ENCODE assay signal across 17 mouse cellular contexts in the genomic region with DNA sequence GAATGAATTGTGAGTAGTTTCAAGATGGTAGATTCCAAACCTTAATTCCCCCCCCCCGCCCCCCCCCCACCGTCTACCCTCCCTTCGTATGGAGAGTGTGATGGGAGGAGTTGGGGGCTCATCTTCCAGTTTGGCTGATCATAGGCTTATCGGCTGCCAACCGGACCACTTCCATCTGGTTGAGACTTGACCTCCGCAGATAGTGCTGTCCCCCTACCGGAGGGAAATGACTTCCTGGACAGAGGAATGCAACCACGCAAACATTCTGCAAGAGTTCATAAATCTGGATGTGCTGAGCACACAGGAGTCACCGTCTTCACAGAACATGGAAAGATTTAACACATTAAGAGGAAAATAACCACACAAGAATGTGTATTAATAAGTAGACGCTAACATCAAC.
DNase-seq lines count a peak whose midpoint lies in the region; ATAC-seq and TF ChIP-seq lines count a peak whose summit lies in the region.
"Had no signal": no experiment of that assay in that cellular context is flagged by ENCODE, and none has a peak within 500 bp of the region (broad histone marks: within the 10 kb centered on the region; RNA-seq: fewer than 3 reads in every experiment).

No protein-coding gene starts in this region.

- H3K4me3 ChIP-seq in intestine, embryonic 14.5 days (ENCODE audit: low read depth, low read length): no peak overlapping the region
- no peak overlapping the region for H3K4me3 ChIP-seq in intestine, embryonic 16.5 days (ENCODE audit: low read length)
- no peak overlapping the region for H3K4me3 ChIP-seq in intestine, postnatal 0 days (ENCODE audit: low read depth, low read length)
- H3K4me3 ChIP-seq: forebrain, embryonic 15.5 days; gastrocnemius, adult 2 months; heart, embryonic 12.5 days; hindbrain, embryonic 13.5 days; midbrain, embryonic 15.5 days had no signal

- TF ChIP-seq CTCF in intestine, postnatal 0 days (IDR thresholded peaks at IDR 0.05; ENCODE audit: low read depth): peak; percentile 60

- peak overlapping the region; percentile 13; the same call in 1 of the 2 replicates for H3K4me2 ChIP-seq in intestine, embryonic 14.5 days (ENCODE audit: low read length)
- no peak overlapping the region for H3K4me2 ChIP-seq in intestine, embryonic 16.5 days (ENCODE audit: low read depth, low read length)
- H3K4me2 ChIP-seq in intestine, postnatal 0 days (replicated peaks; ENCODE audit: low read depth): no peak overlapping the region
- H3K4me2 ChIP-seq: forebrain, embryonic 15.5 days; heart, embryonic 12.5 days; hindbrain, embryonic 13.5 days; midbrain, embryonic 15.5 days had no signal

- H3K27ac ChIP-seq in intestine, embryonic 14.5 days (ENCODE audit: low read depth): 0 out of 2 replicates have a peak overlapping the region, but pooled peaks have one; percentile 5
- H3K27ac ChIP-seq in intestine, embryonic 16.5 days (ENCODE audit: low read length): no peak overlapping the region
- no peak overlapping the region for H3K27ac ChIP-seq in intestine, postnatal 0 days (ENCODE audit: low read depth, low read length)
- H3K27ac ChIP-seq: forebrain, embryonic 15.5 days; gastrocnemius, adult 2 months; hindbrain, embryonic 13.5 days; macrophage; midbrain, embryonic 15.5 days had no signal

- no peaks in the 10 kb centered on the region for H3K27me3 ChIP-seq in intestine, embryonic 14.5 days (replicated peaks; ENCODE audit: control insufficient read depth, insufficient read depth, low read length)
- H3K27me3 ChIP-seq in intestine, embryonic 16.5 days (replicated peaks; ENCODE audit: control insufficient read depth, insufficient read depth, low read length): no peaks in the 10 kb centered on the region
- no peaks in the 10 kb centered on the region for H3K27me3 ChIP-seq in intestine, postnatal 0 days (replicated peaks; ENCODE audit: control insufficient read depth, insufficient read depth, low read length)
- H3K27me3 ChIP-seq: forebrain, embryonic 15.5 days; heart, embryonic 12.5 days; hindbrain, embryonic 13.5 days; midbrain, embryonic 15.5 days had no signal

- no peak for DNase-seq in intestine, embryonic 14.5 days (ENCODE audit: low spot score)
- peak; percentile 37 for DNase-seq in ZHBTc4 (ENCODE audit: low read depth, low spot score)
- DNase-seq in lung, postnatal 36 days: peak; percentile 13
- no peak for DNase-seq in layer of hippocampus, postnatal 14 days (ENCODE audit: low spot score in 2 of 2)
- no peak for DNase-seq in right cerebral cortex, postnatal 36 days (ENCODE audit: low spot score in 2 of 2)
- DNase-seq: cerebellum, adult 9-11 months; gastrocnemius, adult 2 months; layer of hippocampus, adult 9-11 months; thymus, adult 2 months had no signal

- ATAC-seq in intestine, embryonic 14.5 days (replicated peaks; ENCODE audit: low FRiP score, low TSS enrichment, low read depth): 0 out of 2 replicates have a peak, but pooled peaks have one; percentile 27
- ATAC-seq in intestine, embryonic 16.5 days: no peak
- ATAC-seq in intestine, postnatal 0 days: no peak
- ATAC-seq: CD4-positive, CD25-positive, alpha-beta regulatory T cell, adult 4 months; forebrain, embryonic 15.5 days; midbrain, embryonic 15.5 days had no signal

- 11% methylated on average over 10 of the region's 10 CpGs for WGBS in intestine, embryonic 14.5 days
- WGBS in intestine, embryonic 16.5 days: 31% methylated on average over 10 of the region's 10 CpGs
- WGBS in intestine, postnatal 0 days: 30% methylated on average over 10 of the region's 10 CpGs

- peaks cover 10% of the 10 kb centered on the region for H3K4me1 ChIP-seq in intestine, embryonic 14.5 days (replicated peaks; ENCODE audit: control insufficient read depth, insufficient read depth, low read length)
- H3K4me1 ChIP-seq in intestine, embryonic 16.5 days (ENCODE audit: control insufficient read depth, insufficient read depth, low read length): peaks cover 10% of the 10 kb centered on the region
- H3K4me1 ChIP-seq in intestine, postnatal 0 days (replicated peaks; ENCODE audit: control insufficient read depth, insufficient read depth, low read length): no peaks in the 10 kb centered on the region
- H3K4me1 ChIP-seq: forebrain, embryonic 15.5 days; midbrain, embryonic 15.5 days had no signal

- no peak overlapping the region for H3K9ac ChIP-seq in intestine, embryonic 14.5 days (ENCODE audit: low read length)
- no peak overlapping the region for H3K9ac ChIP-seq in intestine, embryonic 16.5 days (ENCODE audit: low read depth, low read length)
- no peak overlapping the region for H3K9ac ChIP-seq in intestine, postnatal 0 days (ENCODE audit: low read depth, low read length)
- H3K9ac ChIP-seq: forebrain, embryonic 15.5 days; heart, embryonic 12.5 days; hindbrain, embryonic 13.5 days; midbrain, embryonic 15.5 days had no signal

- no peaks in the 10 kb centered on the region for H3K36me3 ChIP-seq in intestine, embryonic 14.5 days (ENCODE audit: control insufficient read depth, insufficient read depth, low read length)
- H3K36me3 ChIP-seq in intestine, embryonic 16.5 days (ENCODE audit: control insufficient read depth, insufficient read depth, low read length): no peaks in the 10 kb centered on the region
- H3K36me3 ChIP-seq in intestine, postnatal 0 days (ENCODE audit: control insufficient read depth, insufficient read depth): no peaks in the 10 kb centered on the region
- H3K36me3 ChIP-seq: forebrain, embryonic 15.5 days; heart, embryonic 12.5 days; hindbrain, embryonic 13.5 days; midbrain, embryonic 15.5 days had no signal

- no peaks in the 10 kb centered on the region for H3K9me3 ChIP-seq in intestine, embryonic 14.5 days (ENCODE audit: control insufficient read depth, low read length)
- no peaks in the 10 kb centered on the region for H3K9me3 ChIP-seq in intestine, embryonic 16.5 days (ENCODE audit: control insufficient read depth, low read length)
- H3K9me3 ChIP-seq in intestine, postnatal 0 days (ENCODE audit: control insufficient read depth): no peaks in the 10 kb centered on the region
- H3K9me3 ChIP-seq: forebrain, embryonic 15.5 days; heart, embryonic 12.5 days; hindbrain, embryonic 13.5 days; midbrain, embryonic 15.5 days had no signal

Comparison
In these comparisons a context has a peak if more than half of its experiments do, and no peak if none do; other contexts are left out.
1. DNase-seq: peak in ZHBTc4 (single experiment) and lung, postnatal 36 days (single experiment); none in intestine, embryonic 14.5 days (single experiment), layer of hippocampus, postnatal 14 days (0 of 2) and right cerebral cortex, postnatal 36 days (0 of 2).